Mouse (Mus musculus): ENCODE data around the gene Fbp2. TPM values are rescaled to one million over a fixed set of nuclear protein-coding genes. Genes with fewer than 3 reads are reported as not detected.

The Fbp2 gene
- polyA plus RNA-seq, 1 experiment from 2014 or later: 0.32 TPM

DNA sequence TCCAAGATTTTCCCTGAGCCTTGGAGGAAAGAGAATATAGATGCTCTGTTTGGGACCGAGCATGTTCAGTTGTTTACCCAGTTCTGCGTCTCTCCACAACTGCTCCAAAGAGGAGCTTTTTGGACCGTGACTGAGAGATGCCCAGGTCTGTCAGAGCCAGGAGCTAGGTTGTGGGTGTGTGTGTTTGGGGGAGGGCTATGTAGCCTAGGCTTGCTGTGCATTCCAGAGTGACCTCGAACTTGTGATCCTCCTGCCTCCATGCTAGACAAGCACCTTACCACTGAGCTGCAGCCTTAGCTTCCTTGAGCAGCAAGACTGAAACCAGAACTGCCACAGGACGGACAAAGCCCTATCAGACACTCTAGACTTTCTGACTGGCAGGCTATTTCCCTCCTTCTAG lies 24.6 kb upstream of the Fbp2 start:
- Histone ChIP-seq H3K4me1 (peaks cover 4% of the 10 kb centered on the region), H3K4me3 (no peak overlapping the region), H3K4me2 (no peak overlapping the region), H3K27ac (no peak overlapping the region), H3K9me3 (no peaks in the 10 kb centered on the region), H3K9ac (no peak overlapping the region), H3K27me3 (peaks cover 23% of the 10 kb centered on the region), H3K36me3 (no peaks in the 10 kb centered on the region)
- ATAC-seq (ENCODE audit: borderline replicate concordance, extremely low read depth, low FRiP score, low TSS enrichment): no peak
- 71% methylated on average over 5 of the region's 5 CpGs for WGBS

DNA sequence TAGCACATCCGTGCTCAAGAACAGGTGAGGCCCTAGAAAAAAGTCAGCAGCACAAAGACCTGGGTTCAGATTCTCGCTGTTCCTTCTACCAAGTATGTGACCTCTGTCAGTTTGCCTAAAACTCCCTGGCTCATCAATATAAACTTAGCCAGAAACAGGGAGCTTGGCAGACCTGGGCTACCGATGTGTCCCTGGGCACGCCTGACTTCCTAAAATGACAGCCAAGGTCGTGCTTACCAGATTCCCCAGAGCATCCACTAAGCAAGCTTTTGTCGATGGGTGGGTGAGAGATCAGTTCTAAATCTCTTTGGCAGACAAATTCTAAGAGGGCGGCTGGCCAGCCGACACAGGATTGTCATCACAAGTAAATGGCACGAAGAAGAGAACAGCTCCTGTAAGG lies 23.1 kb upstream of the Fbp2 start:
- H3K4me2 ChIP-seq: no peak overlapping the region
- no peaks in the 10 kb centered on the region for H3K36me3 ChIP-seq
- no peak overlapping the region for H3K4me3 ChIP-seq
- no peak overlapping the region for H3K9ac ChIP-seq
- no peaks in the 10 kb centered on the region for H3K9me3 ChIP-seq
- H3K27me3 ChIP-seq: peaks cover 9% of the 10 kb centered on the region; the same call in 1 of the 2 replicates
- no peak overlapping the region for H3K27ac ChIP-seq
- no peak for ATAC-seq (ENCODE audit: borderline replicate concordance, extremely low read depth, low FRiP score, low TSS enrichment)
- 69% methylated on average over 9 of the region's 9 CpGs for WGBS
- H3K4me1 ChIP-seq: no peaks in the 10 kb centered on the region

GRCm38 (mm10) chr13:62879831-62880615 lies 21.8 kb upstream of the Fbp2 start:
- no peaks in the 10 kb centered on the region for H3K36me3 ChIP-seq
- no peaks in the 10 kb centered on the region for H3K27me3 ChIP-seq
- no peaks in the 10 kb centered on the region for H3K4me1 ChIP-seq
- no peak overlapping the region for H3K9ac ChIP-seq
- no peak for ATAC-seq (ENCODE audit: borderline replicate concordance, extremely low read depth, low FRiP score, low TSS enrichment)
- no peaks in the 10 kb centered on the region for H3K9me3 ChIP-seq
- H3K4me2 ChIP-seq: no peak overlapping the region
- H3K4me3 ChIP-seq: no peak overlapping the region
- no peak overlapping the region for H3K27ac ChIP-seq
- 49% methylated on average over 8 of the region's 8 CpGs for WGBS

- ATAC-seq (ENCODE audit: borderline replicate concordance, extremely low read depth, low FRiP score, low TSS enrichment): no peak
- H3K27me3 ChIP-seq: no peaks in the 10 kb centered on the region
- no peaks in the 10 kb centered on the region for H3K36me3 ChIP-seq
- H3K4me3 ChIP-seq: no peak overlapping the region
- WGBS: 49% methylated on average over 6 of the region's 6 CpGs
- no peak overlapping the region for H3K9ac ChIP-seq
- no peak overlapping the region for H3K27ac ChIP-seq
- no peaks in the 10 kb centered on the region for H3K9me3 ChIP-seq
- no peaks in the 10 kb centered on the region for H3K4me1 ChIP-seq
- H3K4me2 ChIP-seq: no peak overlapping the region
Observed at GRCm38 (mm10) chr13:62879411-62879810, 21.2 kb upstream of the Fbp2 start.

DNA sequence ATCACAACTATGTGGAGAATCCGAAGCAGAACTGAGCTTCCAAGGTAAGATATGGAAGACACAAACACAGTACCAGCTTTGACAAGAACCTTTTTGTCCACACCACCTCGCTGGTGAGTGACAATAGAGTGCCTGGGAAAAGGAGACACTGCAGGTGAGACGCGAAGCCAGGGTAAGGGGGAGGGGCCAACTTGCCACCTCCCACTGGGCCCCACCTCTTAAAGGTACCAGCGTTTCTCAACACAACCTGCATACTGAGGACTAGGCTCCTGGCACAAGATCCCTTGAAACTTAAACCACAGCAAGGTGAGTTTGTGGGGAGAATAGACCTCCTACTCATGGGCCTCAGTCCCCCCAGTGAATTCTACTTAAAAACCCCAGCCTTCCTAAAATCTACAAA lies 19.0 kb upstream of the Fbp2 start:
- 9% methylated on average over 5 of the region's 5 CpGs for WGBS

GRCm38 (mm10) chr13:62876111-62876510 lies 17.9 kb upstream of the Fbp2 start:
- Histone ChIP-seq H3K36me3 (no peaks in the 10 kb centered on the region), H3K27me3 (no peaks in the 10 kb centered on the region), H3K4me2 (no peak overlapping the region), H3K9me3 (no peaks in the 10 kb centered on the region), H3K27ac (no peak overlapping the region), H3K4me3 (no peak overlapping the region), H3K4me1 (0 out of 2 replicates have a peak, but pooled peaks cover 5% of the 10 kb centered on the region), H3K9ac (no peak overlapping the region)
- 78% methylated on average over 1 of the region's 1 CpGs for WGBS
- ATAC-seq (ENCODE audit: borderline replicate concordance, extremely low read depth, low FRiP score, low TSS enrichment): no peak

More for the DNA sequence above, 19.0 kb upstream of the Fbp2 start:
- Histone ChIP-seq H3K9ac (no peak overlapping the region), H3K4me3 (no peak overlapping the region), H3K27ac (no peak overlapping the region), H3K9me3 (no peaks in the 10 kb centered on the region), H3K4me2 (no peak overlapping the region), H3K36me3 (no peaks in the 10 kb centered on the region), H3K27me3 (no peaks in the 10 kb centered on the region), H3K4me1 (0 out of 2 replicates have a peak, but pooled peaks cover 4% of the 10 kb centered on the region)
- ATAC-seq (ENCODE audit: borderline replicate concordance, extremely low read depth, low FRiP score, low TSS enrichment): no peak; the same call in 1 of the 2 replicates

DNA sequence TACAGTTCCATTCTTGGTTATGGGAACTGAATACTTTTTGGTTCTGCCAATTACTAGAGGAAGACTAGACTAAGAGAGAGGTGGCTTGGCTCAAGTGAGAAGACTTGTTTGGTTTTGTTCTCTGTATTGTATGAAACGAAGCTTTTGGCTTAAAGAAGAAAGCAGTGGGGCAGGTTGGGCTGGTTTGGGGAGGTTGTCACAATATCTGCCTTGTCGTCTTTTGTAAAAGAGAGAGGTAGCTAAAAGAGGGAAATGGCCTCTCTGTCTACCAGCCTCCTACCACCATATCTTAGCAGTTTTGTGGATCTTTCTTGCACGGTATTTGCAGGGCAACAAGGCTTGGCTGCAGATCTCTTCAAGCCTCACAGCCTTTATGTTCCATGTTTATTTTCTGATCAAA lies 14.0 kb upstream of the Fbp2 start:
- no peak for ATAC-seq (ENCODE audit: borderline replicate concordance, extremely low read depth, low FRiP score, low TSS enrichment)
- no peak overlapping the region for H3K27ac ChIP-seq
- no peak overlapping the region for H3K4me3 ChIP-seq
- no peaks in the 10 kb centered on the region for H3K27me3 ChIP-seq
- no peak overlapping the region for H3K4me2 ChIP-seq
- 49% methylated on average over 3 of the region's 3 CpGs for WGBS
- no peaks in the 10 kb centered on the region for H3K36me3 ChIP-seq
- no peak overlapping the region for H3K9ac ChIP-seq
- 0 out of 2 replicates have a peak, but pooled peaks cover 5% of the 10 kb centered on the region for H3K4me1 ChIP-seq
- no peaks in the 10 kb centered on the region for H3K9me3 ChIP-seq

DNA sequence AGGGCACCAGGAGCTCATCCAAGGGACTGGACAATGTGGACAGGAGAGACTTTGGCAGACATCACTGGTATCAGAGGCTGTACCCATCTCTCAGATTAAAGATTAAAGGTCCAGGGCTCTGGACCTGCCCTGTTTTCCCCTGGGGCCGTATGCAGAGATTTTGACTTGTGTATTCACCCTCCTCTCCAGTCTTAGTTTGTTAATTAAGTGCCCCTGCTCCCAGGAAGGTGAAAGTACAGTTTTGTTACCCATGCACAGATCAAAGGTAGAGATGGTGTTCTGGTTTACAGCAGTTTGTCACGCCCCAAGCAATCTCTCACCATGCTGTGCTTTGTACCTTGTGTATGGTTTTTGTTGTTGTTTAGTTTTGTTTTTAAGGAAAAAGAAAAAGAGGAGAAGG lies 12.4 kb upstream of the Fbp2 start:
- H3K9ac ChIP-seq: no peak overlapping the region

GRCm38 (mm10) chr13:62866817-62867216 lies 8.6 kb upstream of the Fbp2 start:
- peak; percentile 43; the same call in 1 of the 2 replicates for ATAC-seq (ENCODE audit: borderline replicate concordance, extremely low read depth, low FRiP score, low TSS enrichment)

More for the DNA sequence above, 12.4 kb upstream of the Fbp2 start:
- Histone ChIP-seq H3K4me1 (peaks cover 10% of the 10 kb centered on the region; the same call in 1 of the 2 replicates), H3K36me3 (no peaks in the 10 kb centered on the region), H3K27ac (no peak overlapping the region), H3K4me3 (no peak overlapping the region), H3K9me3 (no peaks in the 10 kb centered on the region), H3K27me3 (no peaks in the 10 kb centered on the region), H3K4me2 (no peak overlapping the region)
- 79% methylated on average over 2 of the region's 2 CpGs for WGBS
- ATAC-seq (ENCODE audit: borderline replicate concordance, extremely low read depth, low FRiP score, low TSS enrichment): no peak

GRCm38 (mm10) chr13:62865651-62866315 lies 7.6 kb upstream of the Fbp2 start:
- Histone ChIP-seq H3K4me2 (no peak overlapping the region), H3K4me3 (no peak overlapping the region), H3K36me3 (no peaks in the 10 kb centered on the region), H3K27me3 (no peaks in the 10 kb centered on the region), H3K9me3 (no peaks in the 10 kb centered on the region), H3K27ac (no peak overlapping the region), H3K4me1 (peaks cover 17% of the 10 kb centered on the region), H3K9ac (no peak overlapping the region)
- WGBS: 51% methylated on average over 11 of the region's 11 CpGs
- ATAC-seq (ENCODE audit: borderline replicate concordance, extremely low read depth, low FRiP score, low TSS enrichment): no peak

More at GRCm38 (mm10) chr13:62866817-62867216, 8.6 kb upstream of the Fbp2 start:
- H3K4me1 ChIP-seq: peaks cover 17% of the 10 kb centered on the region
- 38% methylated on average over 4 of the region's 4 CpGs for WGBS
- no peaks in the 10 kb centered on the region for H3K27me3 ChIP-seq
- no peaks in the 10 kb centered on the region for H3K36me3 ChIP-seq
- no peak overlapping the region for H3K4me2 ChIP-seq
- H3K4me3 ChIP-seq: no peak overlapping the region
- H3K9ac ChIP-seq: no peak overlapping the region
- no peaks in the 10 kb centered on the region for H3K9me3 ChIP-seq
- H3K27ac ChIP-seq: peak overlapping the region; percentile 19; the same call in 1 of the 2 replicates

DNA sequence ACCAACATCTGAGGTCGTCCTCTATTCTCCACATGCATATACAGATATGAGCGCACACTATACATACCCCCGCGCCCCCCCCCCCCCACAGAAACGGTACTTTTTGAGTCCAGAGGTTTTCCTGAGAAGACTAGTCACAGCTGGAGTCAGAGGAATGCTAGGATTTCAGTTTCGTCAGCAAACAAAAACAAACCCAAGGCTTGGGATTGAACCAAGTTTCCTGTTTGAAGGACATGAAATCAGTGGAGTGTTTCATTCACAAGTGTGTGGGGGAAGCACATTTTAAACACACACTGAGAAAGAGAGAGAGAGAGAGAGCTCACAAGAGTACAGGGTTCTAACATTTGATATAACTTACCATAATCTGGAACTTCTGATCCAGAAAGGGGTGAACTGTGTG lies 5.5 kb upstream of the Fbp2 start:
- H3K4me1 ChIP-seq: peaks cover 17% of the 10 kb centered on the region
- no peak overlapping the region for H3K27ac ChIP-seq
- no peak overlapping the region for H3K4me3 ChIP-seq
- H3K36me3 ChIP-seq: no peaks in the 10 kb centered on the region
- H3K9ac ChIP-seq: no peak overlapping the region
- H3K27me3 ChIP-seq: no peaks in the 10 kb centered on the region
- no peaks in the 10 kb centered on the region for H3K9me3 ChIP-seq
- 49% methylated on average over 6 of the region's 6 CpGs for WGBS
- ATAC-seq (ENCODE audit: borderline replicate concordance, extremely low read depth, low FRiP score, low TSS enrichment): no peak
- no peak overlapping the region for H3K4me2 ChIP-seq

DNA sequence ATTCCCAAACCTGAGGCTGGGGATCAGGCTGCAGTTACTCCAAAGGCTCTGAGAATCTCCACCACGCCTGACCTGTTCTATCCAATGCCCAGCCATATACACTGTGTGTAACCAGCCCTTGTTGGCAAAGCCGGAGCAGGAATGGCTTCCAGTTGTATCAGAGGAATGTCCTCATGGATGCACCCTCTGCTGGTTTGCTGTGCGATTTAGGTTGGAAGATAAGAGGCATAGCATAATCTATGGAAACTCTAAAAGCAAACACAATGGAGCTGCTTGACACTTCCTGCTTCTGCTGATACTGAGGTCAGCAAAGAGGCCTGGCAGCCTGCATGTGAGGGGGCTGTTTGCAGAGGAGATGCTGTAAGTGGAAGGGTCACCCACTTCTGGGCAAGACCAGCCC lies 4.7 kb upstream of the Fbp2 start:
- Histone ChIP-seq H3K27ac (no peak overlapping the region), H3K9me3 (no peaks in the 10 kb centered on the region), H3K36me3 (no peaks in the 10 kb centered on the region), H3K4me1 (peaks cover 25% of the 10 kb centered on the region), H3K4me3 (no peak overlapping the region), H3K27me3 (no peaks in the 10 kb centered on the region), H3K4me2 (no peak overlapping the region), H3K9ac (no peak overlapping the region)
- 54% methylated on average over 3 of the region's 3 CpGs for WGBS
- no peak for ATAC-seq (ENCODE audit: borderline replicate concordance, extremely low read depth, low FRiP score, low TSS enrichment)
